Mouse (Mus musculus) heart, postnatal 36 days (tissue): ENCODE results near the gene 1700023F06Rik. TPM values are rescaled to one million over a fixed set of nuclear protein-coding genes. Genes with fewer than 3 reads are reported as not detected.

Experiments used
- DNase-seq, 2 experiments: peaks; one replicate each; pipeline ENCODE4 v3.0.0; 2021 to 2022
- intact Hi-C: fragments of 180-260 bp; cut with DNase I; formaldehyde crosslinking; loops from one replicate; pipeline ENCODE4 v1.15.1; 2025
- total RNA-seq, 2 experiments: library from RNA; stranded (reverse); gene quantifications; 2 replicates each; pipeline ENCODE4 v1.2.3; 2021

The 1700023F06Rik gene
- total RNA-seq, 2 experiments from 2014 or later, result not detected

DNA sequence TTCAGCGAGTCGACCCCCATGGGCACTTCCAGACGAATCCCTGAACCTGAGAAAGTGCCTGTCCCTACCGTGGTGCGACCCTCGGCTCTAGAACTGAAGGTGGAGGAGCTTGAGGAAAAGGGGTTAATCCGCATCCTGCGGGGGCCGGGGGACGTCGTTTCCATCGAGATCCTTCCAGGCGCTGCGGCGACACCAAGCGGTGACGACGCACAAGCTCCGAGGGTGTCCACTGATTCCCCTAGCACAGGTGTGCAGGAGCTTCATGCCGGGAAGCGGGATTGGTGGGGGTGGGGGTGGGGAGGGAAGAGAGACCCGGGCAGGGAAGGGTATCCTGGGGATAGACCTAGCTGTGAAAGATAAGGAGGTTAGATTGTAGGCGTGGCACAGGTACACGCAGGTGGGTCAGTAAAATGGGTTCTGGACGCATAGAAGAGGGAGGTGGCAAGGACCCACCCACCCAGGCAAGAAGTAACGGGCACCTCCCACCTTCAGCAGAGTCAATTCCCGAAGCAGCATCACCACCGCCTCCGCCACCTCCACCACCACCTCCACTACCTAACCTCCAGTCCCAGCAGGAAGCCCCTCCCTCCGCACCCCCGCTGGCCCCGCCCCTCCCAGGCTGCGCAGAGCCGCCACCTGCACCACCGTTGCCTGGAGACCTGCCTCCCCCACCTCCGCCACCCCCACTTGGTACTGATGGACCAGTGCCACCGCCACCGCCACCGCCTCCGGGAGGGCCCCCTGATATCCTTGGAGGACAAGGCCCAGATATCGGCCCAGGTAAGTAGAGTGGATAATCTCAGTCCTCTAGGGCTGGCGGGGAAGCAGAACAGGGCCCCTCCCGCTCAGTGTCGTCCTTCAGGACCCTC lies 15.2 kb downstream of the 1700023F06Rik start:
- intact Hi-C loops, result no loop called here
- no peak for DNase-seq

DNA sequence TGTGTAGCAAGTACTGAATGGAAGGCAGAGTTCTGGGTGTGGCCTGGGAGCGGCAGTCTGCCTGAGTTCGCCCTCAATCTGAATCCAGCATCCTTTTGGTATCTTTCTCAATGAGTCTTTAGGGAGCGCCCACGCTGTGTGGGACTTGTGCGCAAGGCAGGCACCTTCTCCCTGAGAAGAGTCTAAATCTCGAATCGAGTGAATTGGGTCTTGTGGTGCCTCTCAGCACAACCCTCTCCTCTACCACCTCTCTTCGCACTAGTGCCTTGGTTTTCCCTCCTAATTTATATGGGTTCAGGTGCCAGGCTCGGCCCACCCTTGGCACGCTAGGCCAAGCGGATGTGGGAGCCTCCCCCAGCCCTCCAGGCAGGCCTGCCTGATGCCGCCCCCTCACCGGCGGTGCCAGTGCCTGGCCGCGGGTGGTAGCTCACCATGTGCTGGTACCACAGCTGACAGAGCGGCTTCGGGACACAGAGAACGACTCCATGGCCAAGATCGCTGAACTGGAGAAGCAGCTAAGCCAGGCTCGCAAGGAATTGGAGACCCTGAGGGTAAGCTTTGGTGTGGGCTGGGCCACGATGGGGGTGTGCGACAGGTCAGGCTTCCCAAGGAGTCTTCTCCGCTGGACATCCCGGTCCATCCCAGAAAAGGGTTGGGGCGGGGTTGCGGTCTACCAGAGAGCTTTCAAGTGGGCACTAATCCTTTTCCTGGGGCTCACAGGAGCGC lies 16.0 kb downstream of the 1700023F06Rik start:
- intact Hi-C loops, result no loop called here
- DNase-seq, result no peak

DNA sequence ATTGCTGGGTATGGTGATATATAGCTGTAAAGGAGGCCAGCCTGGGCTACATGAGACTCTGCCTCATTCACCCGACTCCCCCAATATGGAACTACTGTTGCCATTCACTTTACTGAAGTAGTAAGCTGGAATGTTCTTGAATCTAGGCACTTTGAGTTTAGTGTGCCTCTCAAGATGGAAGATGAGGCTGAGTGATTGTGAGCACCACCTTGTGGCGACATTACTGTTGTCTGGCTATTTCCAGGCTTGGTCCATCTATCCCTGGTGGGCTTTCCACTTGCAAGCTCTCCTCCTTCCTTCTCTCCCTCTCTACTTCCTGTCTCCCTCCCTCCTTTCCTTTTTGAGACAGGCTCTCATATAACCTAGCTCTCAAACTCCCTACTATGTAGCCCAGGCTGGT lies 23.5 kb downstream of the 1700023F06Rik start:
- DNase-seq, result peak; percentile 46 to 70
- intact Hi-C loops, result loop anchor here (1.0 to 5.0 kb wide), 2 partner anchors 17 to 42 kb away; no protein-coding TSS in a partner anchor

DNA sequence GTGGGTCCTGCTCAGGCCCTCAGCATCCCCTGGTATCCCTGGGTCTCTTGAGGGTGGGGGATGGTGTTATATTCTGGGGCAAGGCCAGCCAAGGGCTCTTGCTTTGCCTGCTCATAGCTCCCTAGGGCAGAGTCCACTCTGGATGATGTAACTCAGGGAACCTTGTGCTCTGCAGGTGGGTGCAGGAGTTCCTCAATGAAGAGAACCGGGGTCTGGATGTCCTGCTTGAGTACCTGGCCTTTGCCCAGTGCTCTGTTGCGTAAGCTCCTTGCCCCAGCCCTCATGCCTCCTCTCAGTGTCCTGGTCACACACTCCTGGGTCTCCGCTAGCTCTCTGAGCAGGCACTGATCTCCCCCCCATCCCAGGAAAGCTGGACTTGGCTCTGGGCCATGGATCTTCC lies 26.4 kb downstream of the 1700023F06Rik start:
- no peak for DNase-seq
- intact Hi-C loops, result no loop called here

DNA sequence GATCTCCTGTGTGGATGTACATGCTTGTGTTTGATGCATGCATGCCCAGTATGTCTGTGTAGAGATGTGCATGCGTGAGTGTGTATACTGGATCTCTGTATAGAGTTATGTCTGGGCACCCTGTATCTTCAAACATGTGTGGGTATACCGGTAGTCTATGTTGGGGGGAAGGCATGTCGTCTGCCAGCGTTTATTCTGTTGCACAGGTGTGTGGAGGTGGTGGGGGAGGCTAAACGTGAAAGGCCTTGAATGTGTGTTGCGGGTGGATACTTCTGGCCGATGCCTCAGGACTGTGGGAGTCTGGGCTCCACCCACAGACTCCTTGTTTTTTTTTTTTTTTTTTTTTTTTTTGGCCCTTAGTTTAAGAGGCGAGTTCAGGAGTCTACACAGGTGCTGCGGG lies 27.0 kb downstream of the 1700023F06Rik start:
- no peak for DNase-seq
- intact Hi-C loops, result no loop called here

DNA sequence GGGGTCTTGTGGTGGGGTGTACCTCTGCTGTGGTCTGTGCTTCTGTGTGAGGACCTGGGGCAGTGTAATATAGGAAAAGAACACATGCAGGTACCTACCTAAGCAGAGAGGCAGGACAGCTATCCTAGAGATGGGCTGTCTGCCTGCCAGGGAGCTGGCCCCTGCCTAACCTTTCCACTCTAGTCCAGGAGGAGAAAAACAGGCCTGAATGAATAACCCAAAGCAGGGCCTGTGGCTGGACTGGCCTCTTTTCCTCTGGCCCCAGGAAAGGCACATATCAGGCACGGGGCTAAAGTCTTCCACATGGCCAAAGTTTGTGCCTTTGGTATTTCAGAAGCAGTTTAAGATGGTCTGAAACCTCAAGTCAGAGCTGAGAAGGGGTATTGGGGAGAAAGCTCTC lies 27.9 kb downstream of the 1700023F06Rik start:
- intact Hi-C loops, result no loop called here
- no peak for DNase-seq

DNA sequence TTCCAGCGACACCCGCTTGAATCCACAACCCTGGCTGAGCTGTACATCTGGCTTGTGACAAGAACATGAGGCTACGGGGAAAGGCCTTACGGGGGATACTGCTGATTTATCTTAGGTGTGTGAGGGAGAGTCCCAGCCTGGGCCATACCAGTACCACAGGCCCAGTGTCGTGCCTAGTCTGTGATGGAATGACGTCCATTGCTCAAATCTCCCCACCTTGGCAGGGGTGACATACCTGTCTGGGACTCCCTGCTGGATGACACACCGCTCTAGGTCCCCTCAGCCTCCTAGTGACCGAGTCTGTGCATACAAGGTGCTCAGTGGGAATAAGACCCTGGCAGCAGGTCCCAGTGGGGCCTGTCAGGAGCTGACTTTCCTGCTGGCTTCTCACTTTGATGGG lies 29.6 kb downstream of the 1700023F06Rik start:
- DNase-seq, result no peak

DNA sequence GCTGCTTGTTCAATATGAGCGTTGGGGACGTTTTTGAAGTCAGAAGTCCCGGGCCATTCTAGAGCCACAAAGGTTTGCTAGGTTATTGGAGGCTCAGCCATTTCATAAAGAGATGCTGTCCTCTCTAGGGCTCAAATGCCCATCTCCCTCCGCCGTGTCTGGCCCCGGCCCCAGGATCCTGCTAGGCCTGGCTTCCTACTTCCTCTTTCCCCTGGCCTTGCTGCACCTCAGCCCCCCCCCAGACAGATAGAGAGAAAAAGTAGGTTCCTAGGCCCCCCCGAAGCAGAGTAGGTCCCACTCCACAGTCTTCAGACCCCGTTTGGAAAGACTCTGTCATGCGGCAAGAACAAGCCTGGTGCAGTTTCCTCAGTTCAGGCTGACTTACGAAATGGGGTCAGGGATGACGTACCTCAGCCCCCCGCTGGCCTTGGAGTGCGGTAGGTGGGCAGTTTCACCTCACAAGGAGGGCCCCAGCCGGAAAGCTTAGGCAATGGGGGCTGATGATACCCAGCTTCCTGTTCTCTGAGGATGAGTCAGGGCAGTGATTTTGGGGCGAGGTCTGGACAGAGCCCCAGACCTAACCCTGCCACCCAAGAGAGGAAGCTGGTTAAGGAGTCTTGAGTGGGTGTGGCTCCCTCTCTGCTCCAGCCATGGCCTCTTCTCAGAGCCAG lies 30.4 kb downstream of the 1700023F06Rik start:
- intact Hi-C loops, result no loop called here
- no peak for DNase-seq

More for the DNA sequence above, 29.6 kb downstream of the 1700023F06Rik start:
- intact Hi-C loops, result no loop called here

DNA sequence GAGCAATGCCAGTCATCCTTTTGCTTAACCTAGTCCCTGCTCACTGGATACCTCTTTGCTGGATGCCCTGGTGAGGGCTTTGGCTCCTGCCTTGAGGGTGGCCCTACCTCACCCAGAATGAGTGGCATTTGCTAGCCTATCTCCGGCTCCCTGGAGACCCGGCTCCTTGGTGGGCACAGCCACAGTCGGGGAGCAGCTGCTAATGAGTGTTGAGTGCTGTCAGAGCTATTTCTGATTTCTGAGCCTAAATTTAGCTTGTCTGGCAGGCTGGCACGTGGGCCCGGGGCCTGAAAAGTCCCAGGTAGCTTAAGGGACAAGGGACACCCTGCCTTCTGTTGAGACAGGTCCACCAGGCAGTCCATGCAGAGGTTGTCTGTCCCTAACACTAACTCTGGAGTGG lies 31.1 kb downstream of the 1700023F06Rik start:
- intact Hi-C loops, result no loop called here
- no peak for DNase-seq

DNA sequence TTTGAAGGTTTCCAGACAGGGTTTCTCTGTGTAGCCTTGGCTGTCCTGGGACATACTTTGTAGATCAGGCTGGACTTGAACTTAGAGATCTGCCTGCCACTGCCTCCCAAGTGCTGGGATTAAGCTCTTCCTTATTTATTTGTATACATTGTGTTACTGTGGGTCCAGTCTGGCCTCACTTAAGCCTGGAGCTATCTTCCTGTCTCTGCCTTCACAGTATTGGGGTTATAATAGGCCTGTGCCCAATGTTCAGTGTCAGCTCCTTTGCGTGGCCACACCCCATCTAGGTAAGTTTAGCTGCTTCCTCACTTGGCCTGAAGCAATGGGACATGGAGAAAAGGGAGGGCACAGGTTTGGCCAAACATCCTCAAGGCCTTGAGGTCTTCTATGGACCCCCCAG lies 31.8 kb downstream of the 1700023F06Rik start:
- intact Hi-C loops, result no loop called here
- no peak for DNase-seq

DNA sequence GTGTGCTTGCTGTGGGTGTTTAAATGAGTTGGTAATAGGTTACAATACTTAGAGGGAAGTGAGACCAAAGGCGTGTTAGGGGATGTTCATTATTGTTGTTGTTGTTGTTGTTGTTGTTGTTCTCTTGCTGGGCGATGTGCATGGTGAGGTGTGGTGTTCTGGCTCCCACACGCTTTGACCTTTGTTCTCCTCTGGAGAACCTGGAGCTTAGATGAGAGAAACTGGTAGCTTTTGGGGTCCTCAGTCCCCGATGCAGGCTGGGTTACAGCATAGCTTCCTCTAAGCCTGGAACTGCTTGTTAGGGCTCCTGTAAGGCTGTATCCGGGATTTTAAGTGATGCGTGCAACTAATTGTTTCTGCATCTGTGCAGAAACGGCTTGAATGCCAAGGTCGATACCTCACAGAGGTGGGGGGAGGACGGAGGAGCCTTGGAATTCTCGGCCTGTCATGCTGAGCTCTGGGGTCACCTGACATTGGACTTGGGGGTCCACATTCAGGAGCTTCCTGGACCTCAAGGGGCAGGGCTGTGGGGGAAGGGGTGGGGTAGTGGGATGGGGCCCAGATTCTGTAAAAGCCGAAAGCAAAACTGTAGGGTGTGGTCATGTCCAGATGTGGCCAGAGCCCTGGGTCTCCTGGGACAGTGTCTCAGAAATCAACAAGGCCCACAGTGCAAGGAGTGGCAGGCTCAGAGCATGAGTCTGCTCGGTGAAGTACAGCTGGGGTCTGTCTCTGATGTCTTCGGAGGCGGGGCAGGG lies 32.5 kb downstream of the 1700023F06Rik start:
- DNase-seq, result peak; percentile 52 to 62
- intact Hi-C loops, result no loop called here

DNA sequence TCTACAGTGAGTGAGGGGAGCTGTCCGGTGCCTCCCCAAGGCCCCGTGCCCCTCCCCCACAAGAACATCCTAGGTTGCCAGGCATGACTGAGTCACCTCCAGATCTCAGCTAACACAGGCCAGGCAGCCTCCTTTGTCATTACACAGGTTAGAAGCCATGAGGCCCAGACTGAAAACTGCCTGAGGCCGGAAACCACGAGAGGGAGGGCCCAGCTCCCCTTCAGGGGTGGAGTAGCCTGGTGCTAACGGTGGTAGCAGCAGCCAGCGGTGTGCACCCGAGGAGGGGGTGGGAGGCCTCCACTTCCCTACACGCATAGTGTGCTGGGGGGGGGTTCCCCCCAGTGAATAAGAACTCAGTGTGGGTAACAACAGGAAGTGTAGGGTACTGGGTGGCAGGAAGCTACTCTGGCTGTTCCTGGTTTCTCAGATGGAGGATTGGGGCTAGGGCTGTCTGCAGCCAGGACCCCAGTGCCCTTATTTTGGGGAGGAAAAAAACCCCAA lies 33.4 kb downstream of the 1700023F06Rik start:
- DNase-seq, result peak in 1 of 2 experiments; percentile 62
- intact Hi-C loops, result loop anchor here (5.0 kb wide), 1 partner anchor 237 kb away; the partner anchor contains the start of gene Plekhm1

DNA sequence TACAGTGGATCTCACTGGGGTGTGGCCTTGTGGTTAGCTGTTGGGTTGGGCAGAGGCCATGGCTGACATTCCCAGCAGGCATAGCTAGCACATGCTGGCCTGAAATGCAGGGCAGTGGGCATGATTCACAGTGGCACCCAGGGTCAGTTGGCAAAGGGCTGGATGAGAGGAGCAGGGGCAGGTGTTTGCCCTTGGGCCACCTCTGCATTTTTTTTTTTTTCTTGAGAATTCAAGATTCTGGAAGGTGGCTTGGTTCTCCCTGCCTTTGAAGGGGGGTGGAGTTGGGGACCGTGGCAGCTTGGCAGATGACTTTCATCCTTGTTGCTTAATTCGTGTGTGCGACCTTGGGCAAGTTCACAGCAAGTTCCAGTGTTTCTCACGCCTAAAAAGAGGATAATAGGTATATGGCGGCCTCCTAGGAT lies 33.9 kb downstream of the 1700023F06Rik start:
- intact Hi-C loops, result loop anchor here (5.0 kb wide), 1 partner anchor 238 kb away; the partner anchor contains the start of gene Plekhm1
- DNase-seq, result no peak

DNA sequence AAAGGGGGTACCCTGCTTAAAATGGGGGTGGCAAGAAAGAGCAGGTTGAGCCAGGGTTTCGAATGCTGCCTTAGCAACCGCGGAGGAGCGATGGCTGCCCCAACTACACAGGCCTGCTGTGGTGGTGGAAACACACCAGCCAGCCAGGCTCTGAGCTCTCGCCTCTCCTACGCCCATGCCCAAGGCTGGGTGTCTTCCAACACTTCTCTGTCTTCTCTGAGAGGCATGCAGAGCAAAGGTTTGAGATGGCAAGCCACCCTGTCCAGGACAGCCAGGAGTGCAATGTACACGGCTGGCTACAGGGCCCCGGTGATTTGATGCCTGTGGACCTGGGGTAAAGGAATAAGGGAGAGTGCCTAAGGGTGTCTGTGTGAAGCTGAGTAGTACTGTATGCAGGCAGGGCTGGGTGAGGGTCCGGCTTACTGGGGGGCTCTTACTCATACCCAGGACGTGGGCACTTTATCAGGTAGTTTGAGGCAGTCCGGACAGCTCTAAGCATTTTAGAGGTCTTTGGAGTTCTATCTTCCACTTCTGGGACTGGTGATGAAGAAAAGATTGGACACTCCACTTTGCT lies 34.5 kb downstream of the 1700023F06Rik start:
- intact Hi-C loops, result loop anchor here (5.0 kb wide), 1 partner anchor 238 kb away; the partner anchor contains the start of gene Plekhm1
- DNase-seq, result no peak

DNA sequence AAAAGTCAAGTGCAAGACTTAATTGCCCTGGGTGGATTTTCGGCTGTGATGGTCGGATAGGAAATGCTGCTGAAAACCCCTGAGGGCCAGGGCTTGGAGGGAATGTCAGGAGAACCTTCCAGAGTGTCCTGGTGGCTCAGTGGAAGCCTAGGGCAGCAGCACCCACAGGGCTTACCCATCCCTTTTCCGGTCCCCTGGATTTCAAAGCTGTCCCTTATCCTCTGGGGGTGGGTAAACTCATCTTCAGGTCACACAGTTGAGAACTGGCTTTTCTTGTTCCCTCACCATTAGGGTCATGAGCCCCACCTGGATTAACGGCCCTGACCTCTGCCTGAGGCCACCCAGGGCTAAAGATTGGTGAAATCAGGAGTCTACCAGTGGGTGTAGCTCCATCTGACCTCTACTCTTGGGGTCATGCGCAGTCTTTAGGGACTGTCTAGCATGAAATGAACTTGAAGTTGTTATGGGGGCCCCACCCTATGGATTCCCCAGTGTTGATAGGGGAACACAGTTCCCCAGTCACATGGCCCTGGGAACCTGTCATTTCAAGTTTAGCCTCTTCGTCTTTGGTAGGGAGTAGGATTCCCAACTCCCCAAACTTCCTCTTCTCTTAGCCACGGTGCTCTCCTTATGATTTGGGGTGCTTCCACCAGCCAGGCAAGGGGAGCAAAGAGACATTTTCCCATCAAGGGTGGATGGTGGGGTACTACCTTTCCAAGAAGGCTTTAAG lies 35.2 kb downstream of the 1700023F06Rik start:
- no peak for DNase-seq
- intact Hi-C loops, result loop anchor here (5.0 kb wide), 1 partner anchor 239 kb away; the partner anchor contains the start of gene Plekhm1

DNA sequence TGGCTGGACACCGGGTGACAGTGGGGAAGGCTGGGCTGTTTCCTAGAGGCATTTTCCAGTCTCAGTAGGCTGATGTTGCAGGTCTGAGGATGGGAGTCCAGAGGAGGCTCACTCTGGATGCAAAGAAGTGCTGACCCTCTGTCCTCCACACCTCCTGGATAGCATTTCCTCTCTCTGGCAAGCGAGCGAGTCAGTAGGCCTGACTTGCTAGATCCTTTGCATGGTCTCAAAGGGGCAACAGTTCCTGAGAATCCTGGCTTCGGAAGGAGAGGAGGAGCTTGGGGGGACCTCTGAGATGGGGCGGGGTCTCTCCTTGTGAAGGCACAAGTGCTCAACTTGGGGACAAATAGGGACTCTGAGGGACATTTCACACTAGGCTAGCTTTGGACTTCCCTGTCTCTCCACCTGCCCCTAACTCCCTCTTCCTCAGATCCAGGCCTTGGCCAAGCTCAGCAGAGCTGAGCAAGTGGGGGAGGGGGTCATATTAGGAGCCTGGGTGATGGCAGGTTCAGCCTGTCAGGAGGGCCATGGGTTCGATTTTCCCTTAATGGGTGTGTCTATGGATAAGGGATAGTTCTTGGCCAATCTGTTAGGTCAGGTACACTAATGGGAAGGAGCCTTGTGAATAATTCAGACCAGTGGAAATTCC lies 35.8 kb downstream of the 1700023F06Rik start:
- DNase-seq, result no peak
- intact Hi-C loops, result loop anchor here (5.0 kb wide), 1 partner anchor 240 kb away; the partner anchor contains the start of gene Plekhm1

DNA sequence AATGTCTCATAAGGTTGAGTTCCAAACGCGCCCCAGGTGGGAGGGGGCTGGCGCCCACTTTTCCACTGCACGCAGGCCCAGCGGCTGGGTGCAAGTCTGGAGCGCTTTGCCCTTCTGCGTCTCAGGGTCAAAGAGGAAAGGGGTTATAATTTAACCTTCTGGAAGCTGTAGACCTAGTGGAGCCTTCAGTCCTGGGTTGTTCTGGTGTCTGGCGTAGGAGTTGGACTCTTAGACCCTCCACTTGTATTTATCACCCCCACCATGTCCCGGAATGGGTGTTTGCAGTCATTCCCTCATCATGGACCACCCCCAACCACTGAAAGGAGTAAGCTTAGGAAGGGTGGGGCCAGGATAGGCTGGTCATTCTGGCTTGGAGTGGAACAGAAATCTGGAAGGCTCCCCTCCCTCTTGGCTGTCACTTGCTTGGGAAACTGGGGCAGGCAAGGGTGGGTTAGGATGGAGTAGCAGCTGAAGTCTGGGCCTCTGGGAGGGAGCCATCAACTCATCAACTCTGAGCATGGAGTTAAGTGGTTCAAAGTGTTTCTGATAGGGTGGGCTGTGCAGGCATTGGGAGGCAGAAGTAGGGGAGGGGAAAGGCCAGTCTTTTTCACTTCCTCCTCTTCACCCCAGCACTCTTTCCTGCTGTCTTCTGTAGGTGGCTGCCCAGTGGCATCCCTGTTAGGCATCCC lies 36.5 kb downstream of the 1700023F06Rik start:
- peak in 1 of 2 experiments; percentile 56 for DNase-seq
- intact Hi-C loops, result loop anchor here (5.0 kb wide), 1 partner anchor 240 kb away; the partner anchor contains the start of gene Plekhm1

DNA sequence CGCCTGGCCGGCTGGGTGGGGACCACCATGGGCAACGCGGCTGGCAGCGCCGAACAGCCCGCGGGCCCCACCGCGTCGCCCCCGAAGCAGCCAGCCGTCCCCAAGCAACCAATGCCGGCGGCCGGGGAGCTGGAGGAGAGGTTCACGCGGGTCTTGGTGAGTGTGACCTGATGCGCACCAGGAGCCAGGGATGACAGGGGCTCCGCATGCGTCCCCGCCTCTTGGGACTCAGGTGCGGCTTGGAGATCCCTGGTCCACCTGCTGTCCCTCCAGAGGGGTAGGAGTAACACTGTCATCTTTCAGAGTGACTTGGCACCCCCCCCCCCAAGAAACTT lies 37.1 kb downstream of the 1700023F06Rik start:
- intact Hi-C loops, result loop anchor here (5.0 kb wide), 1 partner anchor 241 kb away; the partner anchor contains the start of gene Plekhm1
- no peak for DNase-seq
